Mouse (Mus musculus) lung, postnatal 0 days (tissue): ENCODE data around the gene Mlph.

Source experiments
- CTCF ChIP-seq: IDR thresholded peaks from 2 replicates; pipeline ENCODE4 v1.5.1; 2016; ENCODE audit warnings: antibody characterized with exemption, mild to moderate bottlenecking
- EP300 ChIP-seq: IDR thresholded peaks from 2 replicates; pipeline ENCODE4 v1.6.1; 2016; ENCODE audit warnings: antibody characterized with exemption, mild to moderate bottlenecking, control low read depth

- no peak for TF ChIP-seq CTCF
- TF ChIP-seq EP300 = no peak
Observed at GRCm38 (mm10) chr1:90899816-90900215, 15.1 kb upstream of the Mlph start.
